Mouse (Mus musculus) forebrain, embryonic 16.5 days (tissue): Measurements from ENCODE around the gene Fgfr2. TPM values are rescaled to one million over a fixed set of nuclear protein-coding genes. Genes with fewer than 3 reads are reported as not detected.
A peak's percentile ranks its signal among the peaks of the same experiment; 100 is the strongest.

Source experiments
- ATAC-seq: fragments of 200-750 bp; cut with Nextera tagmentation; 2 replicates; pipeline ENCODE4 v1.8.0; 2017; ENCODE audit warnings: mild to moderate bottlenecking, moderate library complexity
- H3K27ac ChIP-seq: fragments of 300-500 bp; sonication (generic); 2 replicates; pipeline ENCODE4 v1.5.1; 2014; ENCODE audit warnings: low read length, control low read depth
- H3K27me3 ChIP-seq: fragments of 300-500 bp; sonication (generic); replicated peaks from 2 replicates; pipeline ENCODE4 v1.6.1; 2014; ENCODE audit warnings: low read length; ENCODE audit not compliant: control insufficient read depth, insufficient read depth
- H3K36me3 ChIP-seq: fragments of 300-500 bp; sonication (generic); 2 replicates; pipeline ENCODE4 v1.6.1; 2014; ENCODE audit not compliant: control insufficient read depth, insufficient read depth
- H3K4me1 ChIP-seq: fragments of 300-500 bp; sonication (generic); replicated peaks from 2 replicates; pipeline ENCODE4 v1.6.1; 2014; ENCODE audit warnings: low read length; ENCODE audit not compliant: control insufficient read depth, insufficient read depth
- H3K4me2 ChIP-seq: fragments of 300-500 bp; sonication (generic); 2 replicates; pipeline ENCODE4 v1.6.1; 2014; ENCODE audit warnings: mild to moderate bottlenecking, low read length, control low read depth
- H3K4me3 ChIP-seq: fragments of 300-500 bp; sonication (generic); replicated peaks from 2 replicates; pipeline ENCODE4 v1.5.1; 2014; ENCODE audit warnings: mild to moderate bottlenecking, low read length, control low read depth
- H3K9ac ChIP-seq: fragments of 300-500 bp; sonication (generic); replicated peaks from 2 replicates; pipeline ENCODE4 v1.6.1; 2014; ENCODE audit warnings: low read depth, low read length, control low read depth
- H3K9me3 ChIP-seq: fragments of 300-500 bp; sonication (generic); 2 replicates; pipeline ENCODE4 v1.6.1; 2016; ENCODE audit warnings: low read length; ENCODE audit not compliant: control insufficient read depth
- WGBS: fragments of 180-500 bp; shearing (Covaris S2); extraction: QIAGEN DNeasy Blood & Tissue Kit; methylation state at CpG from one replicate; pipeline ENCODE4 v1.1.7; 2014; 5-methylcytosine and 5-hydroxymethylcytosine counted together
- polyA plus RNA-seq: library from polyadenylated mRNA; unstranded; fragments of >200 nt; fragmentation: Nextera tagmentation; extraction: Ambion mirVana; gene quantifications from 2 replicates; pipeline ENCODE4 v1.2.1, GENCODE M21; 2015

The Fgfr2 gene
- polyA plus RNA-seq, 1 experiment from 2014 or later = 39.2 TPM

DNA sequence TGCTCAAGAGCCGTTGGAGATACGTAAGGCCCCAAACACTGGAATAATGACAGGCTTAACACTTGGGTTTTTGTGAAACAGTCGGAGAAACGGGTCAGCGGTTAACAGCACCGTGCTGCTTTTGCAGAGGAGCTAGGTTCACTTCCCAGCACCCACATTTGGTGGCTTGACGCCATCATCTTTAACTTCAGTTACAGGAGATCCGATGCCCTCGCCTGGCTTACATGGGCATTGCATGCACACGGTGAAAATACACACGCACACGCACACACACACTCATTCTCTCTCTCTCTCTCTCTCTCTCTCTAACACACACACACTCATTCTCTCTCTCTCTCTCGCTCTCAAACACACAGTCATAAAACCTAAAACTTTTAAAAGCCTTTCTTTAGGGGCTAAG is 2741.0 kb downstream of the Fgfr2 start:
- no peak overlapping the region for H3K4me3 ChIP-seq
- WGBS = 57% methylated on average over 13 of the region's 13 CpGs
- H3K27ac ChIP-seq = no peak overlapping the region
- no peaks in the 10 kb centered on the region for H3K27me3 ChIP-seq
- no peak for ATAC-seq
- H3K36me3 ChIP-seq = no peaks in the 10 kb centered on the region
- H3K4me1 ChIP-seq = peaks cover 22% of the 10 kb centered on the region
- H3K4me2 ChIP-seq = no peak overlapping the region
- no peak overlapping the region for H3K9ac ChIP-seq
- no peaks in the 10 kb centered on the region for H3K9me3 ChIP-seq

DNA sequence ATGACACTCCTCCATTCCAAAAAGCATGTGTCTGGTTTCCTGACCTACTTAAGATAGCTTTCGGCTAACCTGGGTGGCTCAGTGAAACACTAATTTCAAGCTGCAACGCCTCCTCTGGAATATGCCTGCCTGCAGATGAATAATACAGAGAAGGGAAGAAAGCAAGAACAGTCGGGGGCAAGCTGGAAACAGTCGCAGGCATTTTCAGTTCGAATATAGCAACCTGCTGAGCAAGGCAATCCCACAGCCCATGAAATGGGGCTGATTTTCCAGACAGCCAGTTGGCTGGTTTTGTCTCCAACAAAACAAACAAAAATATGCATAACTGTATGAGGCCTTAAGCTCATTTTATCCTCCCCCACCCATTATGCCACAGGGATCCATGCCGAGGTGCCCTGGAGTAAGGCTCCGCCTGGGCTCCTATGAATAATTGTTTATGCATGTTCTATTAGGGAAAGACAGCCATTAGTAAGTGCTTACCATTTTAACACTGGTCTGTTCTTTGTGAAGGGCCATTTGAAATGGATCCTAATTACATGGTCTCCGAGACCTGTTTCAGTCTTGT is 2741.7 kb downstream of the Fgfr2 start:
- H3K4me3 ChIP-seq = no peak overlapping the region
- H3K27ac ChIP-seq = peak overlapping the region; percentile 43
- H3K4me2 ChIP-seq = peak overlapping the region; percentile 12; the same call in 1 of the 2 replicates
- H3K27me3 ChIP-seq = no peaks in the 10 kb centered on the region
- H3K36me3 ChIP-seq = no peaks in the 10 kb centered on the region
- H3K9me3 ChIP-seq = no peaks in the 10 kb centered on the region
- peaks cover 19% of the 10 kb centered on the region for H3K4me1 ChIP-seq
- 18% methylated on average over 8 of the region's 8 CpGs for WGBS
- no peak overlapping the region for H3K9ac ChIP-seq
- peak; percentile 89 for ATAC-seq

DNA sequence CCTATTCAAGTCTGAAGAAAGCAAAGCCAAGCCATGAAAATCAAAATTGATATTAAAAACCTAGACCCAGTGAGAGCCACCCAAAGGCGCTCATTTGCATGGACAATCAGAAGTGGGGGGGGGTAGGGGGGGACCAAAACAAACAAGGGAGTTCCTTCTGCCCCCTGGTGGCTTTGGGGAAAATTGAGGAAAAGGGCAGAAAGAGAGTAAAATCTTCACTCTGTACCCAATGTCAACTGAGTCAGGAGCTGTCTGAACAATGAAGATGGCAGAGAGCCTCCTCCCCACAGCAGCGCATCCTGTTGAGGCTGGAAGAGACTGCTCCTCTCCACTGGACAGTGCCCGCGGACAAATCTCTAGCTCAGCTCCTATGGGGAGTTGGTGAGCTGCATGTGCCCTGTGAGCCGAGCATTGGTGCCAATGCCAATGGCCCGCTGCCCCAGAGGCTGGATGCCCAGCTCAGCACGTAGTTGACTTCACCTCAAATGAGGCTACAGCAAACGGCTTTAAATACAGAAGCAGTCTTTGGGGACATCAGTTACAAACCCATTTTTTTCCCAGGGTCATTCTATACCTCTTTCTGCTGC is 2742.3 kb downstream of the Fgfr2 start:
- H3K9ac ChIP-seq = no peak overlapping the region
- H3K9me3 ChIP-seq = no peaks in the 10 kb centered on the region
- H3K36me3 ChIP-seq = no peaks in the 10 kb centered on the region
- 65% methylated on average over 8 of the region's 8 CpGs for WGBS
- H3K27me3 ChIP-seq = no peaks in the 10 kb centered on the region
- H3K4me3 ChIP-seq = no peak overlapping the region
- H3K4me1 ChIP-seq = peaks cover 16% of the 10 kb centered on the region
- peak overlapping the region; percentile 12; the same call in 1 of the 2 replicates for H3K4me2 ChIP-seq
- ATAC-seq = peak; percentile 19; the same call in 1 of the 2 replicates
- peak overlapping the region; percentile 43 for H3K27ac ChIP-seq

- Histone ChIP-seq H3K9me3 (no peaks in the 10 kb centered on the region), H3K9ac (no peak overlapping the region), H3K4me3 (no peak overlapping the region), H3K4me1 (peaks cover 12% of the 10 kb centered on the region), H3K36me3 (no peaks in the 10 kb centered on the region), H3K27ac (no peak overlapping the region), H3K27me3 (no peaks in the 10 kb centered on the region), H3K4me2 (no peak overlapping the region)
- no peak for ATAC-seq
- WGBS = 96% methylated on average over 7 of the region's 7 CpGs
These were observed 2742.8 kb downstream of the Fgfr2 start for GRCm38 (mm10) chr7:130380367-130380766.

- H3K4me2 ChIP-seq = no peak overlapping the region
- WGBS = 86% methylated on average over 5 of the region's 5 CpGs
- ATAC-seq = no peak
- no peaks in the 10 kb centered on the region for H3K9me3 ChIP-seq
- no peak overlapping the region for H3K27ac ChIP-seq
- H3K9ac ChIP-seq = no peak overlapping the region
- H3K4me3 ChIP-seq = no peak overlapping the region
- H3K36me3 ChIP-seq = no peaks in the 10 kb centered on the region
- no peaks in the 10 kb centered on the region for H3K27me3 ChIP-seq
- H3K4me1 ChIP-seq = peaks cover 12% of the 10 kb centered on the region
These were observed 2743.3 kb downstream of the Fgfr2 start for GRCm38 (mm10) chr7:130379886-130380285.

DNA sequence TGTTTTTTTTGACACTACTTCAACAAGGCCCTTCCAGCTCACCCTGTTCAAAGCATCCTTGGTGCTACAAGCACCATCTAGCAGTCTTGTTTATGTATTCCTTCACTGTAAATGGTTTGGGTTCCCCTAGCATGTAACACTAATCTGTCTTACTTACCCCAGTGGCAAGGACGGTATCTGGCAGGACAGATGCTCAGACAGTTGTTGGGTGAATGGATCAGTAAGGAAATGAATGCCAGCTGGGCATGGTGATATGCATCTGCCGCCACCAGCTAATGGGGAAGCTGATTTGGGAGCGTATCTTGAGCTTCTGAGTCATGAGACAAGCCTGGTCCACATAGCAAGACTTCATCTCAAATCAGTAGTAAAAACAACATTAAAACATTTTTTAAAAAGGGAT is 2744.8 kb downstream of the Fgfr2 start:
- peaks cover 12% of the 10 kb centered on the region for H3K4me1 ChIP-seq
- H3K9ac ChIP-seq = no peak overlapping the region
- WGBS = 90% methylated on average over 3 of the region's 3 CpGs
- H3K9me3 ChIP-seq = no peaks in the 10 kb centered on the region
- H3K4me3 ChIP-seq = no peak overlapping the region
- no peak overlapping the region for H3K4me2 ChIP-seq
- no peak overlapping the region for H3K27ac ChIP-seq
- H3K27me3 ChIP-seq = no peaks in the 10 kb centered on the region
- no peaks in the 10 kb centered on the region for H3K36me3 ChIP-seq
- no peak for ATAC-seq

DNA sequence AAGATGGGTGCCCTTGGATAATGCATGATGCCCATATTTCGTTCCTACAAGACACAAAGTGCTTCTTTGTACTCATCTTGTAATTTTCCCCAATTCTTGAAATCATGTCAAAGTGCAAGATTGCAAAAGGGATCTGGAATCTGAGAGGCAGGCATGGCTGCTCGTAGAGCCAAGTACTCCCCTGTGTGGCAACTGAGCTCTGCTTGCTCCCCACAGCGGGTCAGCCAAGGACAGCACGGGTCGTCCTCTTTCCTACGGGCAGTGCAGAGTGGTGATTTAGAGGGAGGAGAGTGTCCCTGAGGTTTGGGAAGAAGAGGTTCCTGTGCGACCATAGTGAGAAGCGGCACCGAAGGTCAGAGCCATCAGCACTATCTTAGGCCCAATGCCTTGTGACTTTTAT is 2748.8 kb downstream of the Fgfr2 start:
- ATAC-seq = no peak
- no peak overlapping the region for H3K4me3 ChIP-seq
- no peaks in the 10 kb centered on the region for H3K36me3 ChIP-seq
- WGBS = 90% methylated on average over 9 of the region's 9 CpGs
- H3K9me3 ChIP-seq = no peaks in the 10 kb centered on the region; the same call in 1 of the 2 replicates
- peaks cover 4% of the 10 kb centered on the region; the same call in 1 of the 2 replicates for H3K27me3 ChIP-seq
- H3K4me1 ChIP-seq = peaks cover 4% of the 10 kb centered on the region
- no peak overlapping the region for H3K9ac ChIP-seq
- no peak overlapping the region for H3K27ac ChIP-seq
- H3K4me2 ChIP-seq = no peak overlapping the region

GRCm38 (mm10) chr7:130368827-130369641 is 2754.1 kb downstream of the Fgfr2 start:
- H3K9me3 ChIP-seq = peaks cover 3% of the 10 kb centered on the region
- peaks cover 23% of the 10 kb centered on the region for H3K4me1 ChIP-seq
- H3K27me3 ChIP-seq = peaks cover 4% of the 10 kb centered on the region; the same call in 1 of the 2 replicates
- H3K36me3 ChIP-seq = no peaks in the 10 kb centered on the region
- no peak overlapping the region for H3K9ac ChIP-seq
- peak; percentile 51; the same call in 1 of the 2 replicates for ATAC-seq
- WGBS = 7% methylated on average over 24 of the region's 24 CpGs
- H3K4me3 ChIP-seq = no peak overlapping the region; the same call in 1 of the 2 replicates
- peak overlapping the region; percentile 39 for H3K4me2 ChIP-seq
- no peak overlapping the region for H3K27ac ChIP-seq
